Mouse (Mus musculus) myocyte (in vitro differentiated cells): ENCODE results near the gene Armc5.

Source experiments
- CEBPB ChIP-seq: IDR thresholded peaks from 2 replicates; pipeline ENCODE4 v1.6.1; 2011; ENCODE audit warnings: mild to moderate bottlenecking, moderate library complexity; ENCODE audit not compliant: poor library complexity, insufficient read depth, severe bottlenecking
- MAX ChIP-seq: IDR thresholded peaks from one replicate; pipeline ENCODE4 v1.6.1; 2011; ENCODE audit warnings: low read depth, mild to moderate bottlenecking, control low read depth
- MYOG ChIP-seq, 3 experiments: IDR thresholded peaks; one replicate each; pipeline ENCODE4 v1.6.1; 2011; ENCODE audit warnings: control low read depth in 2 of 3, low read depth in 2 of 3, mild to moderate bottlenecking in 2 of 3; ENCODE audit not compliant: insufficient read length in 2 of 3, control insufficient read depth in 1 of 3, insufficient read depth in 1 of 3
- POLR2A ChIP-seq: IDR thresholded peaks from one replicate; pipeline ENCODE4 v1.6.1; 2011; ENCODE audit warnings: low read depth, mild to moderate bottlenecking, control low read depth, moderate library complexity; ENCODE audit not compliant: insufficient read length
- POLR2AphosphoS2 ChIP-seq: IDR thresholded peaks from one replicate; pipeline ENCODE4 v1.6.1; 2011; ENCODE audit warnings: low read depth, control low read depth; ENCODE audit not compliant: insufficient read length
- TCF12 ChIP-seq: IDR thresholded peaks from one replicate; pipeline ENCODE4 v1.6.1; 2011; ENCODE audit warnings: mild to moderate bottlenecking, control low read depth; ENCODE audit not compliant: poor library complexity, insufficient read depth, severe bottlenecking
- USF1 ChIP-seq: IDR thresholded peaks from one replicate; pipeline ENCODE4 v1.6.1; 2011; ENCODE audit warnings: low read depth, mild to moderate bottlenecking, control low read depth, moderate library complexity

DNA sequence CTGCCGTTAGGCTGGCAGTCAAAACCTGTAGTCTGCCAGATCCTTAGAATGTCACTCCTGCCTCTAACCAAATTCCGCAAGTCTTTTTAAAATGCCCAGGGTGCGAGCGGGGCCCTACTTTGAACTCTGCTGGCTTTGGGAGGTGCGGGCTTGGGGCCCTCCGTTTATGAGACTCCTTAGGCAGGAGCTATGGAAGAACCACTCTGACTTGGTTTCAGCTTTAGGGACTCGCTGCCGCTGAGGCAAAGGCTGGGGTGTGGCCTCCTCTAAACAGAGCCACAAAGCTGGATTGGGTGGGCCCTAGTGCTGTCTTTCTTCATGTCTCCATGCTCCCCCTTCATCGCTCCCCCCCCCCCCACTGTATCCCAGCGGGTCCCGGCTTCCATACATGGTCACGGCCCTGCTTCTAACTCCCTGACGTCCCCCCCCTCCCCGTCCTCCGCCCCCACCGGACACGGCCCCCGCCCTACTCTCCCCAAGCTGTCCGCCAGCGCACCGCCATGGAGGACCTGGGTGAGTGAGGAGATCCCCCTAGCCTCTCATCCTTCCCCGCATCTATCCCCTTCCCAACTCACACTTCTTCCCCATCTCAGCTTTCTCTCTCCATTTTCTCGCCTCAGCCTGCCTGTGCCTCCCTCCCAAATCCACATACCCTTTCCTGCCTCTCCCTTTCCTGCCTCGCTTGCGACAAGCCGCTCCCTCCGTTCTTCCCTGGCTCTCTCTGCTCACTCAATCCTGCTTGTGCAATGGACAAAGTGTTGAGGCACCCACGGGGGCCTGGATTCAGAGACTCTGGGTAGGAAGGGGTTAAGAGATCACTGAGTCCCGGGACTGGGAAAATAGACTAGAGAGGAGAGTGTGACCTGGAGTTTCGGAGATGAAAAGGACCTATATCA, 9.6 kb downstream of the Armc5 start, which contains the start of gene Tgfb1i1:
- TF ChIP-seq MAX (no peak), POLR2A (peak; percentile 74), MYOG (IDR thresholded peaks at IDR 0.05; ENCODE audit: control insufficient read depth in 1 of 3, insufficient read depth in 1 of 3, insufficient read length in 2 of 3, low read depth in 2 of 3) (no peak), CEBPB (no peak), TCF12 (no peak), USF1 (no peak), POLR2AphosphoS2 (peak; percentile 89)
